Mouse (Mus musculus): ENCODE measurements around the gene Phlda3. TPM values are rescaled to one million over a fixed set of nuclear protein-coding genes. Genes with fewer than 3 reads are reported as not detected.

Phlda3 gene
- polyA plus RNA-seq, 1 experiment: 7.6 TPM

GRCm38 (mm10) chr1:135789815-135790214 is 23.9 kb downstream of the Phlda3 start:
- 17% methylated on average over 5 of the region's 5 CpGs for WGBS
- no peak for TF ChIP-seq POLR2A (IDR thresholded peaks at IDR 0.05; ENCODE audit: borderline replicate concordance, control insufficient read depth, low read depth, low read length)
- TF ChIP-seq CTCF (IDR thresholded peaks at IDR 0.05; ENCODE audit: control insufficient read depth, insufficient read depth, low read length): peak; percentile 88
- Histone ChIP-seq H3K27ac (ENCODE audit: control insufficient read depth, insufficient read depth, low read depth, low read length, poor library complexity) (no peak overlapping the region), H3K4me1 (ENCODE audit: control insufficient read depth, insufficient read depth, low read length) (no peaks in the 10 kb centered on the region), H3K4me3 (replicated peaks; ENCODE audit: control insufficient read depth, low read depth, low read length) (no peak overlapping the region)

- no peak overlapping the region for H3K27ac ChIP-seq (ENCODE audit: control insufficient read depth, insufficient read depth, low read depth, low read length, poor library complexity)
- no peak overlapping the region for H3K4me3 ChIP-seq (replicated peaks; ENCODE audit: control insufficient read depth, low read depth, low read length)
- no peak for TF ChIP-seq POLR2A (IDR thresholded peaks at IDR 0.05; ENCODE audit: borderline replicate concordance, control insufficient read depth, low read depth, low read length)
- TF ChIP-seq CTCF (IDR thresholded peaks at IDR 0.05; ENCODE audit: control insufficient read depth, insufficient read depth, low read length): no peak
- WGBS: 69% methylated on average over 13 of the region's 13 CpGs
- H3K4me1 ChIP-seq (ENCODE audit: control insufficient read depth, insufficient read depth, low read length): no peaks in the 10 kb centered on the region
Measured at GRCm38 (mm10) chr1:135792143-135792939, 26.4 kb downstream of the Phlda3 start.

GRCm38 (mm10) chr1:135793370-135794215 is 27.7 kb downstream of the Phlda3 start:
- Histone ChIP-seq H3K27ac (ENCODE audit: control insufficient read depth, insufficient read depth, low read depth, low read length, poor library complexity) (no peak overlapping the region), H3K4me1 (ENCODE audit: control insufficient read depth, insufficient read depth, low read length) (no peaks in the 10 kb centered on the region), H3K4me3 (replicated peaks; ENCODE audit: control insufficient read depth, low read depth, low read length) (no peak overlapping the region)
- TF ChIP-seq POLR2A (IDR thresholded peaks at IDR 0.05; ENCODE audit: borderline replicate concordance, control insufficient read depth, low read depth, low read length) (no peak), CTCF (IDR thresholded peaks at IDR 0.05; ENCODE audit: control insufficient read depth, insufficient read depth, low read length) (no peak)
- 23% methylated on average over 27 of the region's 27 CpGs for WGBS

- H3K4me1 ChIP-seq (ENCODE audit: control insufficient read depth, insufficient read depth, low read length): no peaks in the 10 kb centered on the region
- TF ChIP-seq POLR2A (IDR thresholded peaks at IDR 0.05; ENCODE audit: borderline replicate concordance, control insufficient read depth, low read depth, low read length) (no peak), CTCF (IDR thresholded peaks at IDR 0.05; ENCODE audit: control insufficient read depth, insufficient read depth, low read length) (no peak)
- 19% methylated on average over 20 of the region's 20 CpGs for WGBS
- H3K27ac ChIP-seq (ENCODE audit: control insufficient read depth, insufficient read depth, low read depth, low read length, poor library complexity): no peak overlapping the region
- no peak overlapping the region for H3K4me3 ChIP-seq (replicated peaks; ENCODE audit: control insufficient read depth, low read depth, low read length)
Measured at GRCm38 (mm10) chr1:135794216-135795134, 28.6 kb downstream of the Phlda3 start.

- H3K27ac ChIP-seq (ENCODE audit: control insufficient read depth, insufficient read depth, low read depth, low read length, poor library complexity): no peak overlapping the region
- no peak for TF ChIP-seq POLR2A (IDR thresholded peaks at IDR 0.05; ENCODE audit: borderline replicate concordance, control insufficient read depth, low read depth, low read length)
- TF ChIP-seq CTCF (IDR thresholded peaks at IDR 0.05; ENCODE audit: control insufficient read depth, insufficient read depth, low read length): no peak
- WGBS: 68% methylated on average over 1 of the region's 1 CpGs
- H3K4me1 ChIP-seq (ENCODE audit: control insufficient read depth, insufficient read depth, low read length): no peaks in the 10 kb centered on the region
- no peak overlapping the region for H3K4me3 ChIP-seq (replicated peaks; ENCODE audit: control insufficient read depth, low read depth, low read length)
Measured at GRCm38 (mm10) chr1:135798492-135798891, 32.6 kb downstream of the Phlda3 start.

- Histone ChIP-seq H3K4me3 (replicated peaks; ENCODE audit: control insufficient read depth, low read depth, low read length) (no peak overlapping the region), H3K4me1 (ENCODE audit: control insufficient read depth, insufficient read depth, low read length) (no peaks in the 10 kb centered on the region), H3K27ac (ENCODE audit: control insufficient read depth, insufficient read depth, low read depth, low read length, poor library complexity) (no peak overlapping the region)
- no peak for TF ChIP-seq POLR2A (IDR thresholded peaks at IDR 0.05; ENCODE audit: borderline replicate concordance, control insufficient read depth, low read depth, low read length)
- 45% methylated on average over 8 of the region's 8 CpGs for WGBS
Measured at GRCm38 (mm10) chr1:135799109-135799627, 33.2 kb downstream of the Phlda3 start.

- Histone ChIP-seq H3K4me1 (ENCODE audit: control insufficient read depth, insufficient read depth, low read length) (no peaks in the 10 kb centered on the region), H3K27ac (ENCODE audit: control insufficient read depth, insufficient read depth, low read depth, low read length, poor library complexity) (no peak overlapping the region), H3K4me3 (replicated peaks; ENCODE audit: control insufficient read depth, low read depth, low read length) (no peak overlapping the region)
- no peak for TF ChIP-seq POLR2A (IDR thresholded peaks at IDR 0.05; ENCODE audit: borderline replicate concordance, control insufficient read depth, low read depth, low read length)
- TF ChIP-seq CTCF (IDR thresholded peaks at IDR 0.05; ENCODE audit: control insufficient read depth, insufficient read depth, low read length): no peak
- WGBS: 53% methylated on average over 8 of the region's 8 CpGs
Measured at GRCm38 (mm10) chr1:135800192-135800950, 34.5 kb downstream of the Phlda3 start.
